Mouse (Mus musculus) liver, postnatal 0 days (tissue): ENCODE measurements around the gene Akt2. TPM values are rescaled to one million over a fixed set of nuclear protein-coding genes. Genes with fewer than 3 reads are reported as not detected.

Source experiments
- ATAC-seq: fragments of 200-750 bp; cut with Nextera tagmentation; 2 replicates; pipeline ENCODE4 v1.8.0; 2017; ENCODE audit warnings: mild to moderate bottlenecking, moderate library complexity
- DNase-seq: peaks from one replicate; pipeline ENCODE4 v3.0.0-alpha.2; 2016
- H3K27ac ChIP-seq: fragments of 300-500 bp; sonication (generic); 2 replicates; pipeline ENCODE4 v1.5.1; 2014; ENCODE audit warnings: antibody characterized with exemption, moderate library complexity, mild to moderate bottlenecking, low read depth
- H3K27me3 ChIP-seq: fragments of 300-500 bp; sonication (generic); 2 replicates; pipeline ENCODE4 v1.6.1; 2014; ENCODE audit warnings: low read length, control low read depth, mixed read lengths; ENCODE audit not compliant: insufficient read depth
- H3K36me3 ChIP-seq: fragments of 300-500 bp; sonication (generic); replicated peaks from 2 replicates; pipeline ENCODE4 v1.6.1; 2014; ENCODE audit warnings: mild to moderate bottlenecking, control low read depth, low read length, moderate library complexity, mixed read lengths; ENCODE audit not compliant: insufficient read depth
- H3K4me1 ChIP-seq: fragments of 300-500 bp; sonication (generic); 2 replicates; pipeline ENCODE4 v1.6.1; 2014; ENCODE audit warnings: antibody characterized with exemption, mild to moderate bottlenecking, control low read depth; ENCODE audit not compliant: insufficient read depth
- H3K4me2 ChIP-seq: fragments of 300-500 bp; sonication (generic); 2 replicates; pipeline ENCODE4 v1.6.1; 2014; ENCODE audit warnings: low read depth, mild to moderate bottlenecking, low read length, moderate library complexity, mixed read lengths
- H3K4me3 ChIP-seq: fragments of 300-500 bp; sonication (generic); 2 replicates; pipeline ENCODE4 v1.5.1; 2014; ENCODE audit warnings: low read depth, low read length
- H3K9ac ChIP-seq: fragments of 300-500 bp; sonication (generic); replicated peaks from 2 replicates; pipeline ENCODE4 v1.6.1; 2014; ENCODE audit warnings: mild to moderate bottlenecking, moderate library complexity
- H3K9me3 ChIP-seq: fragments of 300-500 bp; sonication (generic); 2 replicates; pipeline ENCODE4 v1.6.1; 2016; ENCODE audit warnings: mild to moderate bottlenecking, control low read depth, low read length, mixed read lengths
- CTCF ChIP-seq: sonication (generic); IDR thresholded peaks from 2 replicates; pipeline ENCODE4 v1.5.1; 2016; ENCODE audit warnings: antibody characterized with exemption, low read depth
- EP300 ChIP-seq: IDR thresholded peaks from 2 replicates; pipeline ENCODE4 v1.6.1; 2016; ENCODE audit warnings: antibody characterized with exemption, low read depth, mild to moderate bottlenecking
- WGBS: fragments of 180-500 bp; shearing (Covaris S2); extraction: QIAGEN DNeasy Blood & Tissue Kit; methylation state at CpG from one replicate; pipeline ENCODE4 v1.1.7; 2014; ENCODE audit not compliant: insufficient replicate concordance; 5-methylcytosine and 5-hydroxymethylcytosine counted together
- polyA plus RNA-seq: library from polyadenylated mRNA; unstranded; fragments of >200 nt; fragmentation: Nextera tagmentation; extraction: Ambion mirVana; gene quantifications from 2 replicates; pipeline ENCODE4 v1.2.1, GENCODE M21; 2015

Gene Akt2
- polyA plus RNA-seq, 1 experiment from 2014 or later = 25.5 TPM

- Histone ChIP-seq H3K27me3 (no peaks in the 10 kb centered on the region), H3K27ac (no peak overlapping the region), H3K36me3 (peaks cover 30% of the 10 kb centered on the region), H3K4me2 (no peak overlapping the region), H3K4me3 (no peak overlapping the region), H3K9me3 (no peaks in the 10 kb centered on the region), H3K9ac (no peak overlapping the region), H3K4me1 (peaks cover 24% of the 10 kb centered on the region)
- WGBS = 48% methylated on average over 2 of the region's 2 CpGs
- DNase-seq (no peak), ATAC-seq (no peak)
- no peak for TF ChIP-seq CTCF
These were observed 18.3 kb downstream of the Akt2 start for GRCm38 (mm10) chr7:27609688-27610087.

GRCm38 (mm10) chr7:27610370-27610769, 19.0 kb downstream of the Akt2 start:
- DNase-seq = no peak
- WGBS = 89% methylated on average over 3 of the region's 3 CpGs
- H3K9ac ChIP-seq = no peak overlapping the region
- no peaks in the 10 kb centered on the region for H3K27me3 ChIP-seq
- no peak for TF ChIP-seq EP300
- TF ChIP-seq CTCF = no peak
- no peak overlapping the region for H3K4me3 ChIP-seq
- H3K4me2 ChIP-seq = no peak overlapping the region
- H3K27ac ChIP-seq = no peak overlapping the region
- peaks cover 19% of the 10 kb centered on the region for H3K4me1 ChIP-seq
- H3K9me3 ChIP-seq = no peaks in the 10 kb centered on the region
- peaks cover 30% of the 10 kb centered on the region for H3K36me3 ChIP-seq
- no peak for ATAC-seq

GRCm38 (mm10) chr7:27610871-27611270, 19.5 kb downstream of the Akt2 start:
- no peak overlapping the region for H3K4me2 ChIP-seq
- TF ChIP-seq EP300 = no peak
- no peak for TF ChIP-seq CTCF
- H3K9me3 ChIP-seq = no peaks in the 10 kb centered on the region
- no peak overlapping the region for H3K4me3 ChIP-seq
- no peak for ATAC-seq
- no peak for DNase-seq
- no peak overlapping the region for H3K9ac ChIP-seq
- H3K4me1 ChIP-seq = peaks cover 14% of the 10 kb centered on the region
- WGBS = 90% methylated on average over 5 of the region's 5 CpGs
- H3K27me3 ChIP-seq = no peaks in the 10 kb centered on the region
- peaks cover 32% of the 10 kb centered on the region for H3K36me3 ChIP-seq
- no peak overlapping the region for H3K27ac ChIP-seq

GRCm38 (mm10) chr7:27612940-27613339, 21.6 kb downstream of the Akt2 start:
- Histone ChIP-seq H3K36me3 (peaks cover 49% of the 10 kb centered on the region), H3K4me2 (no peak overlapping the region), H3K9me3 (no peaks in the 10 kb centered on the region), H3K4me1 (no peaks in the 10 kb centered on the region; the same call in 1 of the 2 replicates), H3K27me3 (no peaks in the 10 kb centered on the region), H3K27ac (no peak overlapping the region), H3K9ac (no peak overlapping the region), H3K4me3 (no peak overlapping the region)
- DNase-seq (no peak), ATAC-seq (no peak)
- WGBS = 66% methylated on average over 4 of the region's 4 CpGs
- TF ChIP-seq CTCF = no peak
- TF ChIP-seq EP300 = no peak

GRCm38 (mm10) chr7:27613751-27614499, 22.6 kb downstream of the Akt2 start:
- TF ChIP-seq EP300 (no peak), CTCF (no peak)
- ATAC-seq (no peak), DNase-seq (no peak)
- Histone ChIP-seq H3K9me3 (no peaks in the 10 kb centered on the region), H3K4me1 (no peaks in the 10 kb centered on the region; the same call in 1 of the 2 replicates), H3K4me3 (no peak overlapping the region), H3K36me3 (peaks cover 51% of the 10 kb centered on the region), H3K4me2 (no peak overlapping the region), H3K27ac (no peak overlapping the region), H3K9ac (no peak overlapping the region), H3K27me3 (no peaks in the 10 kb centered on the region)
- WGBS = 72% methylated on average over 8 of the region's 8 CpGs

GRCm38 (mm10) chr7:27621028-27621427, 29.7 kb downstream of the Akt2 start:
- Histone ChIP-seq H3K4me3 (no peak overlapping the region), H3K27me3 (no peaks in the 10 kb centered on the region), H3K27ac (no peak overlapping the region), H3K9ac (no peak overlapping the region), H3K4me1 (no peaks in the 10 kb centered on the region), H3K36me3 (peaks cover 67% of the 10 kb centered on the region), H3K9me3 (no peaks in the 10 kb centered on the region), H3K4me2 (no peak overlapping the region)
- ATAC-seq (no peak), DNase-seq (no peak)
- TF ChIP-seq CTCF = no peak
- TF ChIP-seq EP300 = no peak
- WGBS = 84% methylated on average over 6 of the region's 6 CpGs
